Mouse (Mus musculus) forebrain, embryonic 10.5 days (tissue): ENCODE data around the gene Slc8a1. TPM values are rescaled to one million over a fixed set of nuclear protein-coding genes. Genes with fewer than 3 reads are reported as not detected.

Experiments used
- DNase-seq: peaks from one replicate; pipeline ENCODE4 v3.0.0-alpha.2; 2017; ENCODE audit warnings: low spot score; ENCODE audit errors: extremely low spot score
- H3K27ac ChIP-seq: fragments of 300-500 bp; sonication (generic); 2 replicates; pipeline ENCODE4 v1.5.1; 2016; ENCODE audit warnings: mild to moderate bottlenecking
- H3K27me3 ChIP-seq: fragments of 300-500 bp; sonication (generic); 2 replicates; pipeline ENCODE4 v1.6.1; 2016; ENCODE audit warnings: mild to moderate bottlenecking; ENCODE audit not compliant: poor library complexity, severe bottlenecking
- H3K36me3 ChIP-seq: fragments of 300-500 bp; sonication (generic); replicated peaks from 2 replicates; pipeline ENCODE4 v1.6.1; 2016; ENCODE audit warnings: mild to moderate bottlenecking, moderate library complexity
- H3K4me1 ChIP-seq: fragments of 300-500 bp; sonication (generic); 2 replicates; pipeline ENCODE4 v1.6.1; 2016
- H3K4me3 ChIP-seq: fragments of 300-500 bp; sonication (generic); 2 replicates; pipeline ENCODE4 v1.5.1; 2016; ENCODE audit warnings: mild to moderate bottlenecking, moderate library complexity
- H3K9me3 ChIP-seq: fragments of 300-500 bp; sonication (generic); 2 replicates; pipeline ENCODE4 v1.6.1; 2016; ENCODE audit warnings: mild to moderate bottlenecking, moderate library complexity
- WGBS: fragments of 180-500 bp; shearing (Covaris S2); methylation state at CpG from one replicate; pipeline ENCODE4 v1.1.7; 2016; 5-methylcytosine and 5-hydroxymethylcytosine counted together
- polyA plus RNA-seq: library from polyadenylated mRNA; unstranded; fragments of >200 nt; fragmentation: Nextera tagmentation; extraction: Ambion mirVana; gene quantifications from 2 replicates; pipeline ENCODE4 v1.2.1, GENCODE M21; 2016

The Slc8a1 gene
- polyA plus RNA-seq, 1 experiment from 2014 or later, result 0.69 TPM

- no peak overlapping the region for H3K4me3 ChIP-seq
- no peak overlapping the region for H3K27ac ChIP-seq
- no peaks in the 10 kb centered on the region for H3K27me3 ChIP-seq
- H3K9me3 ChIP-seq, result no peaks in the 10 kb centered on the region
- WGBS, result 94% methylated on average over 3 of the region's 3 CpGs
- no peak for DNase-seq
- no peaks in the 10 kb centered on the region for H3K36me3 ChIP-seq
- H3K4me1 ChIP-seq, result peaks cover 7% of the 10 kb centered on the region
Observed at GRCm38 (mm10) chr17:81544926-81545325, 193.3 kb downstream of the Slc8a1 start.

DNA sequence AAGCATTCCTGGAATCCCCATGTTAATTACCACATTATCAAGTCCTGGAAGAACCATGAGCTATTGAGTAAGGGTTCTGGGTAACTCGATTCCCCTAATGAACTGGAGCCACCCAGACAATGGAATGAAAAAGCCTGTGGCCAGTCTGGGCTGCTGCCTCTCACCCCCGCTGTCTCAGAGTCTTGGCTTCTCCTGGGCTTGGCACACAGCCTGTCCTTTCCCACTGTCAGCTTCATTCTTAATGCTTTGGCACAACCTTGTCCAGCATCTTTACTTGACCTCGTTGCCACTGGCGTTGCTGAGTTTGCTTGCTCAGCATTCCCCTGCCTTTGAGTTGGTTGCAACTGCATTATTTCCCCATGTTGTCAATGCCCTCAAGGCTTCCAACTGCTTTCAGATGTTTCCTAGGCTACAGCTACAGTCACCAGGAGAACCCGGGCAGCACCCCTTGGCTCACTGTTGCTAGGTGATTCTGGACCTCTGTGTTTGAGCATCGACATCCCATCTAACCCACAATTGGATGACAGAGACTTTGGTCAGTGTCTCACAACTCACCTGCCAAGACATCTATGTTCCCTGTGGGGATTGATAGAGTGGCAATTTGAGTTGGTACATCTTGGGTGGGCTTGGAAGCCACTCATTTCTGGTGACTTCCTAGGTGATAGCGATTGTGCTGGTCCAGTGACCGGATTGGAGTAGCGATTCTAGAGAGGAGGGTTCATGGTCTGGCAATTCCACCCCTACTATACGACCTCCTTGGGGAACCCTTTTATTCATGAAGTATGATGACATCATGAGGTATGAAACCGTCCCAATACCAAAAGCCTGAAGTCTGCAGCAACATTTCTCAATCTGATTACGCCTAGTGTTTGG lies 195.6 kb downstream of the Slc8a1 start:
- 76% methylated on average over 12 of the region's 12 CpGs for WGBS
- peaks cover 12% of the 10 kb centered on the region for H3K4me1 ChIP-seq
- H3K4me3 ChIP-seq, result no peak overlapping the region
- DNase-seq, result no peak
- H3K27ac ChIP-seq, result no peak overlapping the region
- H3K27me3 ChIP-seq, result peaks cover 10% of the 10 kb centered on the region; the same call in 1 of the 2 replicates
- H3K36me3 ChIP-seq, result no peaks in the 10 kb centered on the region
- no peaks in the 10 kb centered on the region for H3K9me3 ChIP-seq

- Histone ChIP-seq H3K4me1 (peaks cover 12% of the 10 kb centered on the region), H3K9me3 (no peaks in the 10 kb centered on the region), H3K27ac (no peak overlapping the region), H3K36me3 (no peaks in the 10 kb centered on the region), H3K27me3 (peaks cover 28% of the 10 kb centered on the region; the same call in 1 of the 2 replicates), H3K4me3 (no peak overlapping the region)
- DNase-seq, result no peak
- WGBS, result 79% methylated on average over 9 of the region's 9 CpGs
Observed at GRCm38 (mm10) chr17:81538163-81539160, 199.7 kb downstream of the Slc8a1 start.

- H3K27ac ChIP-seq, result no peak overlapping the region
- H3K4me1 ChIP-seq, result 0 out of 2 replicates have a peak, but pooled peaks cover 4% of the 10 kb centered on the region
- H3K9me3 ChIP-seq, result no peaks in the 10 kb centered on the region
- H3K36me3 ChIP-seq, result no peaks in the 10 kb centered on the region
- 91% methylated on average over 3 of the region's 3 CpGs for WGBS
- H3K27me3 ChIP-seq, result peaks cover 49% of the 10 kb centered on the region
- no peak for DNase-seq
- H3K4me3 ChIP-seq, result no peak overlapping the region
Observed at GRCm38 (mm10) chr17:81536093-81536492, 202.1 kb downstream of the Slc8a1 start.

- Histone ChIP-seq H3K4me1 (peaks cover under 1% of the 10 kb centered on the region; the same call in 1 of the 2 replicates), H3K27me3 (peaks cover 89% of the 10 kb centered on the region), H3K27ac (no peak overlapping the region), H3K36me3 (no peaks in the 10 kb centered on the region), H3K4me3 (no peak overlapping the region), H3K9me3 (no peaks in the 10 kb centered on the region)
- 83% methylated on average over 2 of the region's 2 CpGs for WGBS
- DNase-seq, result no peak
Observed at GRCm38 (mm10) chr17:81529849-81530248, 208.3 kb downstream of the Slc8a1 start.

DNA sequence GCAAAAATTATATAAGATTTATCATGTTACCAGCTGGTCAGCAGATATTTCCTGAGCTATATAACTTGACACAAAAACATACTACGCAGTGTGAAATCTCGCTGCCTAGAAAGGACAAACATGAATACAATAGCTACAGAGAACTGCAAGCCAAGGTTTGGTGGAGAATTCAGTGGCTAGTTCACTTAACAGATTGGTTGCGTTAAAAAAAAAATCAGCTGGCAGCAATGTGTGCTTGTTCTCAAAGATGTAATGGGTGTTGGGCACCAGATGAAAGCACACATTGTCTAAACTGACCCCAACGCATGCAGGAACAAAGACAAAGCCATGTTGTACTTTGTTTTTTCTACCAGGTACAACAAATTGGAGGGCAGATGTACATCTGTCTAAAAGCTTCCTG lies 209.2 kb downstream of the Slc8a1 start:
- no peak for DNase-seq
- H3K9me3 ChIP-seq, result no peaks in the 10 kb centered on the region
- H3K4me1 ChIP-seq, result peaks cover 10% of the 10 kb centered on the region
- H3K36me3 ChIP-seq, result no peaks in the 10 kb centered on the region
- H3K4me3 ChIP-seq, result no peak overlapping the region
- 85% methylated on average over 4 of the region's 4 CpGs for WGBS
- H3K27me3 ChIP-seq, result peaks cover 97% of the 10 kb centered on the region
- H3K27ac ChIP-seq, result no peak overlapping the region

- H3K36me3 ChIP-seq, result no peaks in the 10 kb centered on the region
- peaks cover 13% of the 10 kb centered on the region for H3K4me1 ChIP-seq
- DNase-seq, result no peak
- H3K27ac ChIP-seq, result no peak overlapping the region
- H3K27me3 ChIP-seq, result peaks cover 99% of the 10 kb centered on the region
- no peaks in the 10 kb centered on the region for H3K9me3 ChIP-seq
- 91% methylated on average over 3 of the region's 3 CpGs for WGBS
- H3K4me3 ChIP-seq, result no peak overlapping the region
Observed at GRCm38 (mm10) chr17:81526463-81526862, 211.7 kb downstream of the Slc8a1 start.

GRCm38 (mm10) chr17:81524826-81525225 lies 213.4 kb downstream of the Slc8a1 start:
- no peaks in the 10 kb centered on the region for H3K9me3 ChIP-seq
- peaks cover 13% of the 10 kb centered on the region for H3K4me1 ChIP-seq
- no peak overlapping the region for H3K27ac ChIP-seq
- H3K4me3 ChIP-seq, result no peak overlapping the region
- peaks cover 99% of the 10 kb centered on the region for H3K27me3 ChIP-seq
- WGBS, result 79% methylated on average over 6 of the region's 6 CpGs
- no peak for DNase-seq
- H3K36me3 ChIP-seq, result no peaks in the 10 kb centered on the region

DNA sequence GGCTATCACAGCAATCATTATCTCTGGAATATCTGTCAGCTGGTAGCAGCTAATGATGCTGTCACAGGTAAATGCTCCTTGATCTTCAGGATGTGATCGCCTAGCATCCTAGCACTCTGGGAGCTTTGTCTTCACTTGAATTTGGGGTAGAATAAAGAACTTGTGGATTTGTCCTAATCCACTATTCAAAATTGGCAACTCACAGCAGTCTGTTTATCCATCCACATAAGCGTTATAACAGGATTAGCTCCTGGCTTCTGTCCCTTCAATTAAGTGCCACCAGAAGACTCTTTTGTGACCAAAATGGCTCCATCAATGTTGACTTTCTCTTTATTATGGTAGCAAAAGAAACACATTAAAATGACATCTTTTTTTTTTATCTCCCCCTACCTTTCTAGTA lies 214.2 kb downstream of the Slc8a1 start:
- DNase-seq, result no peak
- Histone ChIP-seq H3K4me1 (peaks cover 13% of the 10 kb centered on the region), H3K4me3 (no peak overlapping the region), H3K27ac (no peak overlapping the region), H3K27me3 (peaks cover 99% of the 10 kb centered on the region), H3K9me3 (no peaks in the 10 kb centered on the region), H3K36me3 (no peaks in the 10 kb centered on the region)
- 23% methylated on average over 2 of the region's 2 CpGs for WGBS

GRCm38 (mm10) chr17:81518316-81519025 lies 219.7 kb downstream of the Slc8a1 start:
- Histone ChIP-seq H3K27me3 (peaks cover 100% of the 10 kb centered on the region), H3K36me3 (no peaks in the 10 kb centered on the region), H3K4me1 (peaks cover 8% of the 10 kb centered on the region; the same call in 1 of the 2 replicates), H3K4me3 (no peak overlapping the region), H3K9me3 (no peaks in the 10 kb centered on the region), H3K27ac (no peak overlapping the region)
- whole genome bisulfite sequencing, result 87% methylated on average over 10 of the region's 10 CpGs
- DNase-seq, result no peak

GRCm38 (mm10) chr17:81516155-81516554 lies 222.0 kb downstream of the Slc8a1 start:
- Histone ChIP-seq H3K36me3 (no peaks in the 10 kb centered on the region), H3K4me1 (peaks cover 10% of the 10 kb centered on the region; the same call in 1 of the 2 replicates), H3K4me3 (no peak overlapping the region), H3K27me3 (peaks cover 84% of the 10 kb centered on the region), H3K9me3 (no peaks in the 10 kb centered on the region), H3K27ac (no peak overlapping the region)
- DNase-seq, result no peak
- 71% methylated on average over 4 of the region's 4 CpGs for WGBS

DNA sequence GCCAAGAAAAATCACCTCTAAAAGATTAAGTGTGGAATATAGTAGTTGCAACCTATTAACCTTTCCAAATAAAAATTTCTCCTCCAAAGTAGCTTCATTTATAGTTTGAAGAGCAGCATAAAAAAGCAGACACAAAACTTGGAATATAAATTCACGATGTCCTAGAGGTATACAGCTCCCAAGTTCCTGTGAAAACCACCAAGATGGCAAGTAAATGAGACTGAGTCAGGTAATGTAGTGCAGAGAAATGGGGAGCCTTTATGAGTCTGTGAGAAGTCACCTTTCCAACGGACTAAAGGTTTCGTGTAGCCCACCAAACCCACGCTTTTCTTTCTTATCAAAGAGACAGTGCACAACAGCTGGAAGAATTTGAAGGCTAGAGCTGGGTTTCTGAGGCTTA lies 224.2 kb downstream of the Slc8a1 start:
- Histone ChIP-seq H3K36me3 (no peaks in the 10 kb centered on the region), H3K27me3 (peaks cover 62% of the 10 kb centered on the region), H3K27ac (no peak overlapping the region), H3K4me1 (peaks cover 10% of the 10 kb centered on the region; the same call in 1 of the 2 replicates), H3K9me3 (no peaks in the 10 kb centered on the region), H3K4me3 (no peak overlapping the region)
- no peak for DNase-seq
- WGBS, result 82% methylated on average over 4 of the region's 4 CpGs
